Mouse (Mus musculus) heart, embryonic 10.5 days (tissue): ENCODE data around the gene Osm. TPM values are rescaled to one million over a fixed set of nuclear protein-coding genes. Genes with fewer than 3 reads are reported as not detected.

Experiments used
- DNase-seq: peaks from one replicate; pipeline ENCODE4 v3.0.0-alpha.2; 2017; ENCODE audit warnings: low spot score
- H3K27ac ChIP-seq: fragments of 300-500 bp; sonication (generic); 2 replicates; pipeline ENCODE4 v1.5.1; 2016; ENCODE audit warnings: mild to moderate bottlenecking
- H3K27me3 ChIP-seq: fragments of 300-500 bp; sonication (generic); 2 replicates; pipeline ENCODE4 v1.6.1; 2016; ENCODE audit warnings: mild to moderate bottlenecking; ENCODE audit not compliant: poor library complexity, insufficient read depth, severe bottlenecking
- H3K36me3 ChIP-seq: fragments of 300-500 bp; sonication (generic); 2 replicates; pipeline ENCODE4 v1.6.1; 2016; ENCODE audit warnings: mild to moderate bottlenecking, moderate library complexity
- H3K4me1 ChIP-seq: fragments of 300-500 bp; sonication (generic); 2 replicates; pipeline ENCODE4 v1.6.1; 2016; ENCODE audit warnings: mild to moderate bottlenecking
- H3K4me3 ChIP-seq: fragments of 300-500 bp; sonication (generic); 2 replicates; pipeline ENCODE4 v1.5.1; 2016; ENCODE audit warnings: mild to moderate bottlenecking, moderate library complexity
- H3K9me3 ChIP-seq: fragments of 300-500 bp; sonication (generic); 2 replicates; pipeline ENCODE4 v1.6.1; 2016; ENCODE audit warnings: mild to moderate bottlenecking, moderate library complexity
- WGBS: fragments of 180-500 bp; shearing (Covaris S2); methylation state at CpG from one replicate; pipeline ENCODE4 v1.1.7; 2016; 5-methylcytosine and 5-hydroxymethylcytosine counted together
- polyA plus RNA-seq: library from polyadenylated mRNA; unstranded; fragments of >200 nt; fragmentation: Nextera tagmentation; extraction: Ambion mirVana; gene quantifications from 2 replicates; pipeline ENCODE4 v1.2.1, GENCODE M21; 2016

The Osm gene
- polyA plus RNA-seq = 0.05 and 0.06 TPM in 2 replicates

- H3K9me3 ChIP-seq = no peaks in the 10 kb centered on the region
- peaks cover 8% of the 10 kb centered on the region; the same call in 1 of the 2 replicates for H3K27me3 ChIP-seq
- 69% methylated on average over 16 of the region's 16 CpGs for WGBS
- H3K36me3 ChIP-seq = no peaks in the 10 kb centered on the region
- H3K4me3 ChIP-seq = no peak within 1 kb of the TSS
- DNase-seq = no peak
- H3K27ac ChIP-seq = no peak within 1 kb of the TSS
- 0 out of 2 replicates have a peak, but pooled peaks cover 5% of the 10 kb centered on the region for H3K4me1 ChIP-seq
Measured at GRCm38 (mm10) chr11:4235665-4236545, at the start of gene Osm. TSS of gene Osm (plus strand) at chr11:4236420.

DNA sequence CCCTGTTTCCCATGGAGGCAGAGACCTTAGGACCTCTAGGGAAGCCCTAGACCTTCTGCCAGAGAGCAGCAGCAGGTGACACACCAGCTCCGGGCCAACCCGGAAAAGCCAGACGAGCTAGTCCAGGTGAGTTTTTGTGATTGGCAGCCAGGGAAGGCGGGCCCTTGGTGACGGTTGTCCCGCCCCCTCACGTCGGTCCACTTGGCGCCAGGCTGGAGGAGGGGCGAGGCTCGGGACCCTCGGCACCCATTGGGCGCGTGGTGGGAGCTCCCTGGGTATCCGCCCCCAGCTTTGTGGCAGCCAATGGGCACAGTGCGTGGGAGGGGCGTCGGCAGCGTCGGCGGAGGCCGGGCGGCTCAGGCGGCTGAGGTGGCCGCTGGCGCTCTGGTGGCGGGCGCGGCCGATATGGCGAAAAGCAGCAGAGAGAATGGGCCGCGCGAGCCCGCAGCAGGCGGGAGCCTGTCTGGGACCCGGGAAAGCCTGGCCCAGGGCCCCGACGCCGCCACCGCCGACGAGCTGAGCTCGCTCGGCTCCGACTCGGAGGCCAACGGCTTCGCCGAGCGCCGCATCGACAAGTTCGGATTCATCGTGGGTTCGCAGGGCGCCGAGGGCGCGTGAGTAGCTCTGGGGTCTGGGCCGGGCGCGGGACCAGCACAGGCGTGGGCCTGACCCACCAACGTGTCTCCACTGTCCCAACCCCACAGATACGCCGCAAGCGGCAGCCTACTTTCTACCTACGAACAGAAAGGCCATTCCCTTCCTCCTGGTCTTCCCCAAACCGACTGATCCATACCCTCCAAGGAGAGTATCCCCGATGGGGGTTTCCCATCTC lies 49.5 kb upstream of the Osm start, which contains the start of gene Tbc1d10a:
Tbc1d10a (plus strand) TSS at position 304 of the 832 bp plus-strand sequence.
- Histone ChIP-seq H3K4me1 (peaks cover 26% of the 10 kb centered on the region), H3K27me3 (peaks cover 8% of the 10 kb centered on the region; the same call in 1 of the 2 replicates), H3K36me3 (peaks cover 14% of the 10 kb centered on the region), H3K4me3 (peak within 1 kb of the TSS; percentile 86), H3K27ac (peak within 1 kb of the TSS; percentile 91), H3K9me3 (no peaks in the 10 kb centered on the region)
- under 1% methylated on average over 71 of the region's 71 CpGs for WGBS
- peak; percentile 98 for DNase-seq

- H3K4me3 ChIP-seq = peak overlapping the region; percentile 86
- no peak for DNase-seq
- 15% methylated on average over 9 of the region's 9 CpGs for WGBS
- peaks cover 28% of the 10 kb centered on the region for H3K4me1 ChIP-seq
- H3K36me3 ChIP-seq = peaks cover 9% of the 10 kb centered on the region
- peak overlapping the region; percentile 91 for H3K27ac ChIP-seq
- no peaks in the 10 kb centered on the region for H3K9me3 ChIP-seq
- peaks cover 8% of the 10 kb centered on the region; the same call in 1 of the 2 replicates for H3K27me3 ChIP-seq
Measured at GRCm38 (mm10) chr11:4187318-4187700, 48.9 kb upstream of the Osm start.

DNA sequence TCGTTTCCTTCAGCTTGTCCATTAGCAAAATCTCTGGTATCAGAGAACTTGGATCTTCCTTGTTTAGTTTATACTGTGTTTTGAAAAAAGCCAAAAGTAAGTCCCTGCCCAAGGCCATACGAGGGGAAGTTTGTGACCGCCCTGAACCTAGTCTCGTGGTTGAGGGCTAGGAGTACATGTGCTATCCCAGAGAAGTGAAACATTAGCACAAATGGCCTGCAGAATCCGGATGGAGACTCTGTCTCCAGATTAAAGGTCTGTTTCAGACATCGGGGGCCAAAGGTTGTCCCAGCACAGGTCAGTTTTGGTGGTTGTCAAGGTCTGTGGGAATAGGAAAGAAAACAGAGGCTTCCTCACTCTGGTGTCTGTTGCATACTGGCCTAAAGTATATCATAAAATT lies 47.0 kb upstream of the Osm start:
- Histone ChIP-seq H3K4me1 (peaks cover 29% of the 10 kb centered on the region), H3K4me3 (no peak overlapping the region), H3K27ac (no peak overlapping the region), H3K36me3 (no peaks in the 10 kb centered on the region), H3K9me3 (no peaks in the 10 kb centered on the region), H3K27me3 (peaks cover 8% of the 10 kb centered on the region; the same call in 1 of the 2 replicates)
- no peak for DNase-seq
- WGBS = 79% methylated on average over 6 of the region's 6 CpGs

DNA sequence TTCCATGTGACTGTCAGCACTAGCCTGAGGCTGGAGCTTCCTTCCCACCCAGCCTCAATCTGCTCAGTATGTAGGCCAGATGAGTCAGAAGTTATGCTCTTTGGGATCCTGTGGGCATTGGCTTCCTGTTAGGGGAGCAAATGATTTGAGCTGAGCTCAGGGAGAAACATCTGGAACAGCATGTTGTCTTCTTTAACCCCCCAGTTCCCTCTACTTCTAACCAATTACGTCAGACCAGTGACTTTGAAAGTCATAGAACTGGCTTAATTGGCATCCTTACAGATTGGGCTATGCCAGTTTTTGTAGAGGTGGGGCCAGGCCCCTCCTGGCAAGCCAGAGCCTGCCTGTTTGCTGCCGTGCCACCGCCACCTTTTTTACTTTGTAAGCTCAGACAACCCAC lies 45.5 kb upstream of the Osm start:
- no peak for DNase-seq
- 76% methylated on average over 3 of the region's 3 CpGs for WGBS
- Histone ChIP-seq H3K36me3 (no peaks in the 10 kb centered on the region), H3K27me3 (peaks cover 8% of the 10 kb centered on the region; the same call in 1 of the 2 replicates), H3K4me1 (peaks cover 29% of the 10 kb centered on the region), H3K9me3 (no peaks in the 10 kb centered on the region), H3K27ac (no peak overlapping the region), H3K4me3 (no peak overlapping the region)

- WGBS = 75% methylated on average over 3 of the region's 3 CpGs
- Histone ChIP-seq H3K4me3 (no peak overlapping the region), H3K27me3 (peaks cover 4% of the 10 kb centered on the region; the same call in 1 of the 2 replicates), H3K9me3 (no peaks in the 10 kb centered on the region), H3K4me1 (peaks cover 26% of the 10 kb centered on the region), H3K27ac (no peak overlapping the region), H3K36me3 (no peaks in the 10 kb centered on the region)
- no peak for DNase-seq
Measured at GRCm38 (mm10) chr11:4192757-4193156, 43.5 kb upstream of the Osm start.

- no peak for DNase-seq
- Histone ChIP-seq H3K36me3 (no peaks in the 10 kb centered on the region), H3K27ac (no peak overlapping the region), H3K9me3 (no peaks in the 10 kb centered on the region), H3K4me1 (peaks cover 20% of the 10 kb centered on the region; the same call in 1 of the 2 replicates), H3K27me3 (no peaks in the 10 kb centered on the region), H3K4me3 (no peak overlapping the region)
Measured at GRCm38 (mm10) chr11:4193420-4193819, 42.8 kb upstream of the Osm start.

DNA sequence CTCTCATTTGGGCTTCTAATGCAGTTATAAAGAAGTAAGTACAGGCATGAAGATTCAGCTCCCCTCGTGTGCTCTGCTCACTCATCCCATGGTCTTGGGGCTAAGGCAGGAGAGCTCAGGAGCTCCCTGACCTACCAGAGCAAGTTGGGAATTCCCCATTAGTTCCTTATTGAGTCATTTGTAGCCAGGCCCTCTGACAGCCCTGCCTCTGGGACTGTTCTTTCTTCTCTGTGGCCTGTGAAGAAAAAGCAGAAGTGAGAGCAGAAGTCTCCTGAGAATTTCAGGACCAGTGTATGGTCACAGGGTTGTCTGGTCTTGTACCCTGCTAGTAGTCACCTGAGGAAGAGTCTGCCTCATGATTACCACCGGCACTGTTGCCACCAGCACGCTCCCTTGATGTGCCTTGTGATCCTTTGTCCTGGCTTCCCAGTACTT lies 40.6 kb upstream of the Osm start:
- no peak overlapping the region for H3K4me3 ChIP-seq
- 91% methylated on average over 3 of the region's 3 CpGs for WGBS
- H3K27ac ChIP-seq = no peak overlapping the region
- H3K27me3 ChIP-seq = no peaks in the 10 kb centered on the region
- H3K9me3 ChIP-seq = no peaks in the 10 kb centered on the region
- no peaks in the 10 kb centered on the region for H3K36me3 ChIP-seq
- DNase-seq = no peak
- H3K4me1 ChIP-seq = peaks cover 16% of the 10 kb centered on the region; the same call in 1 of the 2 replicates

GRCm38 (mm10) chr11:4196636-4197035 lies 39.6 kb upstream of the Osm start:
- Histone ChIP-seq H3K9me3 (no peaks in the 10 kb centered on the region), H3K27ac (no peak overlapping the region), H3K4me3 (no peak overlapping the region), H3K27me3 (no peaks in the 10 kb centered on the region), H3K4me1 (peaks cover 7% of the 10 kb centered on the region; the same call in 1 of the 2 replicates), H3K36me3 (no peaks in the 10 kb centered on the region)
- DNase-seq = no peak
- 74% methylated on average over 8 of the region's 8 CpGs for WGBS

GRCm38 (mm10) chr11:4197691-4198090 lies 38.5 kb upstream of the Osm start:
- WGBS = 86% methylated on average over 1 of the region's 1 CpGs
- no peaks in the 10 kb centered on the region for H3K36me3 ChIP-seq
- H3K27ac ChIP-seq = no peak overlapping the region
- H3K4me1 ChIP-seq = peaks cover 4% of the 10 kb centered on the region; the same call in 1 of the 2 replicates
- no peaks in the 10 kb centered on the region for H3K9me3 ChIP-seq
- no peak overlapping the region for H3K4me3 ChIP-seq
- DNase-seq = no peak
- no peaks in the 10 kb centered on the region for H3K27me3 ChIP-seq

DNA sequence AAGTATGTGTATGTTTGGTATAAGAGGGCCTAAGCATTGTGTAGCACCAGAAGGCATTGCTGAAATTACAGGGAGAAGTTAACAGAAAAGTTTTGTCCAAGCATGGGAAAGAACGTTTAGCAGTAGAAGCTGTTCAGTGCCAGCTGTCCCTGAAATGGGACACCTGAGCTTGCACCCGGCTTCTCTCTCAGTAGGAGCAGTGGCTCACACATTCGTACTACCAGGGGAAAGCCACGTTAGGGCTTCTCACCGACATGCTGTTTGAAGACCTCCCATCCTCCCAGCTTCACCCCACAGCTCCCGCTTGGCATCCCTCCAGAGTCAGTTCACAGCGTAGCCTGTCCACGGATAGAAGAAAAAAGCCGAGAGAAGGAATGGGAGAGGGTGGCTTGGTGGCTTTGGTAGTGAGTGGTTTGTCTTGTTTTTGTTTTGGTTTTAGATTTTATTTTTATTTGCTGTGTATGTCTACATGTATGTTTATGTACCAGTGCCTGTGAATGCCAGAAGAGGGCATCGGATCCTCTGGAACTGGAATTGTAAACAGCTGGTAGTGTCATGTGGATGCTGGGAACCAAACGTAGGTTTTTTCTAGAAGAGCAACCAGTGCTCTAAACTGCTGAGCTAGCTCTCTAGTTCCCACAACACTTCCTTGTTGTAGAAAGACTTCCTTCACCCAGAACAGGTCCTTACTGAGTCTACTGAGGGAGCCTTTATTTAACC lies 34.1 kb upstream of the Osm start:
- Histone ChIP-seq H3K4me1 (peaks cover 9% of the 10 kb centered on the region; the same call in 1 of the 2 replicates), H3K9me3 (no peaks in the 10 kb centered on the region), H3K36me3 (peaks cover 7% of the 10 kb centered on the region), H3K27me3 (no peaks in the 10 kb centered on the region), H3K27ac (no peak overlapping the region), H3K4me3 (no peak overlapping the region)
- 80% methylated on average over 11 of the region's 11 CpGs for WGBS
- no peak for DNase-seq

GRCm38 (mm10) chr11:4202995-4203704 lies 33.1 kb upstream of the Osm start:
- peaks cover 9% of the 10 kb centered on the region; the same call in 1 of the 2 replicates for H3K4me1 ChIP-seq
- WGBS = 69% methylated on average over 12 of the region's 12 CpGs
- no peaks in the 10 kb centered on the region for H3K9me3 ChIP-seq
- peak overlapping the region; percentile 26; the same call in 1 of the 2 replicates for H3K27ac ChIP-seq
- H3K36me3 ChIP-seq = peaks cover 8% of the 10 kb centered on the region
- H3K4me3 ChIP-seq = no peak overlapping the region
- no peaks in the 10 kb centered on the region for H3K27me3 ChIP-seq
- DNase-seq = no peak
